Mouse (Mus musculus): ENCODE measurements around the gene Clic3. TPM values are rescaled to one million over a fixed set of nuclear protein-coding genes. Genes with fewer than 3 reads are reported as not detected.

Clic3 gene
- polyA plus RNA-seq, 1 experiment from 2014 or later: 0.57 TPM

- peaks cover 45% of the 10 kb centered on the region for H3K27me3 ChIP-seq (ENCODE audit: poor library complexity, severe bottlenecking)
- 79% methylated on average over 5 of the region's 5 CpGs for WGBS
- peaks cover under 1% of the 10 kb centered on the region; the same call in 1 of the 2 replicates for H3K36me3 ChIP-seq (replicated peaks)
- DNase-seq (ENCODE audit: extremely low spot score, low spot score): no peak
- peak overlapping the region; percentile 83 for H3K4me3 ChIP-seq
- peaks cover 47% of the 10 kb centered on the region for H3K4me1 ChIP-seq
- peak overlapping the region; percentile 92 for H3K27ac ChIP-seq
- H3K9me3 ChIP-seq: no peaks in the 10 kb centered on the region
Measured at GRCm38 (mm10) chr2:25429435-25430180, 27.0 kb upstream of the Clic3 start.

DNA sequence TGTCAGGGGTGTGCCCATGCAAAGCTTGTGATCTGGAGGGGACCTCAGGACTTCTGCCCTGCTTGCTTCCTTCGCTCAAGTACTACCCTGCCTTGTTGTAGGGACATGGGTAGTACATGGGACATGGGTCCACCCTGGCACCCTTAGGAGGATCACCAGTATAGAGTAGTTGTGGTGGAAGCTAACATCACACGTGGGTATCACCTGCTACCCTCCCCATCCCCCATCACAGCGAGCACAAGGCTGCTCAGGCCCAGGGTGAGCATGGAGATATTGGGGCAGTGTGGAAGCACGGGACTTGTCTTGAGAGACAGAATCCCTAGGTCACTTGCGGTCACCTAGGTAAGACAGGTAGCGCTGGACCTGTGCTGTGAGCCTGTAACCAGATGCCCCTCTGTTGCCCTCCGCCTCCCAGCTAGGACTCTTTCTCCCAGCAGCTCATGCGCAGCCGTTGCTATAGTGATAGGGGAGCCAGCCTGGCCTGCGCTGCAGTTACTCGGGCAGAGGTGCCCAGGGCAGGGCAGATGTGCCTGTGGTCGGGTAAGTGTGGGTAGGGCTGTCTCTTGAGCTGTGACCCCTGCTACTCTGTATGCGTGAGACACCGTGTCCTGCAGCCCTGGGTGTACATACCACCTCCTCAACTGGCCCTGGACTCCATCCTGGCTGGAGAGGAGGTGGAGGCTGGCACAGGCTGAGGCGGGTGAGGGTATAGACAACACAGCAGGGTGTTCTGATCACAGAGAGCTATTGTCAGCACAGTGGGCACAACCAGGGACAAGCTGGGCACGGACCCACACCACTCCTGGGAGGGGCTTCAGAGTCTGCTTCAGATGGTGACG is 26.0 kb upstream of the Clic3 start:
- Histone ChIP-seq H3K9me3 (no peaks in the 10 kb centered on the region), H3K4me1 (peaks cover 43% of the 10 kb centered on the region), H3K27me3 (ENCODE audit: poor library complexity, severe bottlenecking) (peaks cover 35% of the 10 kb centered on the region), H3K4me3 (no peak overlapping the region), H3K36me3 (replicated peaks) (peaks cover 10% of the 10 kb centered on the region; the same call in 1 of the 2 replicates), H3K27ac (no peak overlapping the region)
- no peak for DNase-seq (ENCODE audit: extremely low spot score, low spot score)
- WGBS: 69% methylated on average over 17 of the region's 17 CpGs

DNA sequence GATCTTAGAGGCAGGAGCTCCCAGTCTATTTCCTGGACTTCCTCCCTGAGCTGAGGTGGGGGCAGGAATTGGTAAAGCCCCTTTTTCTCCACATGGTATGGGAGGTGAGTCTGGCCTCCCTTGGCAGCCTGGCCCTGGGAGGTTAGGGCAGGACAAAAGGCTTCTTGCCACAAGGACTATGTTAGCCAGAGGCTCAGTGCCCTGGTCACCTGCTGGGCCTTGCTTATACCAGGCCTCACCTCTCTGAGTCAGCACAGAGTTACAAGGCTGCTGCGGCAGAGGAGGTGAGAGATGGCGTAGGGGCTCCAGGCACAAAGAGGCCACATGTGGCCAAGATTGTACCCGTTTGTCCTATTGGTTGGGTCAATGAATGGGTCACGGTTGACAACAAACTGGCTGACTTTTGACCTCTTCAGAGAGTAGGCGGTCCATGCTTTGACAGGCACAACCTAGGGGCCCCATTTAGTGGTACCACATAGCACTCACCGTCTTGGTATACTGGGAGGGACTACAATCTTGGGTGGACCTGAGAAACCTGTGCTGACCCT is 25.3 kb upstream of the Clic3 start:
- no peaks in the 10 kb centered on the region for H3K9me3 ChIP-seq
- WGBS: 60% methylated on average over 6 of the region's 6 CpGs
- peaks cover 27% of the 10 kb centered on the region for H3K27me3 ChIP-seq (ENCODE audit: poor library complexity, severe bottlenecking)
- H3K4me1 ChIP-seq: peaks cover 41% of the 10 kb centered on the region
- peaks cover 17% of the 10 kb centered on the region for H3K36me3 ChIP-seq (replicated peaks)
- DNase-seq (ENCODE audit: extremely low spot score, low spot score): no peak
- no peak overlapping the region for H3K27ac ChIP-seq
- no peak overlapping the region for H3K4me3 ChIP-seq

DNA sequence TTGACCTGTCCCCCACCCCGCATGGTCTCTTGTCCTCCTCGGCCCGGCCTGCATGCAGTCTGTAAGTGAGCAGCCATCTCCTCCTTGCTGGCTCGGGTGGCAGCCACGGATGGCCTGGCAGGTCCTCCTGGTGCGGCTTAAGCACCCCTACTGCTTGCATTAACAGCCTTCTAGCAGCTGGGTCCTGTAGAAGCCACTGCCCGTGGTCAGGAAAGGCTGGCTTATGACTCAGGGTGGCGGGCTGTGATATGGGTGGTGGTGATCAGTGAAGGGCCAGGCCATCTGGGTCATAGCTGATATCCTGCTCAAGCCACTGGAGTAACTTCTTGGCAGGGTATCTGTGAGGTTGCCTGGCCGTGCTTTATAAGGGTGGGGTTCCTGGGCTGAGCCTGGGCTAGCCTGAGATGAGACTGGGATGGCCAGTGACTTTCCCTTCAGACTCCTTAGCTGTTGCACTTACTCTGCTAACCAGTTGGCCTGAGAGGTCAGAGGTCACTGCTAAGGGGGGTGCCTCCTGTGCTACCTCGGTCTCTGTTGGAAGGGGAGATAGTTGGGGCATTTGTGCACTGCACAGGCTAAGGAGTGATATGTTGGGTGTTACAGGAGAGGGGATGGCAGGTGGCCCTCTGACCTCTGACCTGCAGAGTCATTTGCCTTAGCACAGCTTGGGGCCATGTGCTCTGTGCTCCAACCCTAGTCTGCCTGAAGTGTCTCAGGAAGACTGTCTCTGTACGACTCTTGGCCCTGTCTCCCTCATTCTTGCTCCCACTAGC is 24.1 kb upstream of the Clic3 start:
- no peak overlapping the region for H3K4me3 ChIP-seq
- 84% methylated on average over 11 of the region's 11 CpGs for WGBS
- no peak overlapping the region for H3K27ac ChIP-seq
- no peaks in the 10 kb centered on the region for H3K9me3 ChIP-seq
- H3K4me1 ChIP-seq: peaks cover 41% of the 10 kb centered on the region
- H3K36me3 ChIP-seq (replicated peaks): peaks cover 28% of the 10 kb centered on the region
- H3K27me3 ChIP-seq (ENCODE audit: poor library complexity, severe bottlenecking): peaks cover 24% of the 10 kb centered on the region
- no peak for DNase-seq (ENCODE audit: extremely low spot score, low spot score)

- no peak for DNase-seq (ENCODE audit: extremely low spot score, low spot score)
- no peak overlapping the region for H3K27ac ChIP-seq
- H3K4me1 ChIP-seq: peaks cover 38% of the 10 kb centered on the region
- H3K4me3 ChIP-seq: no peak overlapping the region
- no peaks in the 10 kb centered on the region for H3K9me3 ChIP-seq
- H3K36me3 ChIP-seq (replicated peaks): peaks cover 34% of the 10 kb centered on the region
- peaks cover 24% of the 10 kb centered on the region for H3K27me3 ChIP-seq (ENCODE audit: poor library complexity, severe bottlenecking)
- WGBS: 94% methylated on average over 17 of the region's 17 CpGs
Measured at GRCm38 (mm10) chr2:25433101-25433500, 23.5 kb upstream of the Clic3 start.

- WGBS: 90% methylated on average over 8 of the region's 8 CpGs
- H3K27ac ChIP-seq: no peak overlapping the region
Measured at GRCm38 (mm10) chr2:25434292-25434691, 22.3 kb upstream of the Clic3 start.

GRCm38 (mm10) chr2:25436286-25436820 is 20.3 kb upstream of the Clic3 start:
- Histone ChIP-seq H3K27ac (no peak overlapping the region), H3K36me3 (replicated peaks) (peaks cover 63% of the 10 kb centered on the region), H3K9me3 (no peaks in the 10 kb centered on the region), H3K4me1 (peaks cover 9% of the 10 kb centered on the region), H3K4me3 (no peak overlapping the region), H3K27me3 (ENCODE audit: poor library complexity, severe bottlenecking) (no peaks in the 10 kb centered on the region)
- no peak for DNase-seq (ENCODE audit: extremely low spot score, low spot score)
- 93% methylated on average over 10 of the region's 10 CpGs for WGBS

More at GRCm38 (mm10) chr2:25434292-25434691, 22.3 kb upstream of the Clic3 start:
- Histone ChIP-seq H3K27me3 (ENCODE audit: poor library complexity, severe bottlenecking) (peaks cover 19% of the 10 kb centered on the region), H3K36me3 (replicated peaks) (peaks cover 46% of the 10 kb centered on the region), H3K9me3 (no peaks in the 10 kb centered on the region), H3K4me3 (no peak overlapping the region), H3K4me1 (peaks cover 29% of the 10 kb centered on the region)
- DNase-seq (ENCODE audit: extremely low spot score, low spot score): no peak

DNA sequence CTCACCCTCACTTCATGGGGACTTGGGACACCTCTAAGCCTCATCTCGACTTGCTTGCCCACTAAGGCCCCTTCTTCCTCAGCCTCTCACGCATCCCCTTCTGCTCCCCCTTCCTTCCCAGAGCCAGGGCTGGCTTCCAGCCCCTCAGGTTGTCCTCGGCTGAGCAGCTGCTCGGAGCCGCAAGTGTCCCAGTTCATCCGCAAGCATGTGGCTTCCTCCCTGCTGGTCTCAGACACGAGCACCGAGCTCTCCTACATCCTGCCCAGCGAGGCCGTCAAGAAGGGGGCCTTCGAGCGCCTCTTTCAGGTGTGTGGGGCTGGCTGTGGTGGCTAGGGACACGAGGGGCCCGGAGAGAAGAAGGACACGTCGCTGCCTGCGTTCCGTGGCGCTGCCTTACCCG is 15.6 kb upstream of the Clic3 start:
- Histone ChIP-seq H3K9me3 (no peaks in the 10 kb centered on the region), H3K27ac (no peak overlapping the region), H3K27me3 (ENCODE audit: poor library complexity, severe bottlenecking) (no peaks in the 10 kb centered on the region), H3K4me1 (no peaks in the 10 kb centered on the region), H3K36me3 (replicated peaks) (peaks cover 95% of the 10 kb centered on the region), H3K4me3 (no peak overlapping the region)
- DNase-seq (ENCODE audit: extremely low spot score, low spot score): no peak
- WGBS: 87% methylated on average over 20 of the region's 20 CpGs

- DNase-seq (ENCODE audit: extremely low spot score, low spot score): no peak
- Histone ChIP-seq H3K27me3 (ENCODE audit: poor library complexity, severe bottlenecking) (no peaks in the 10 kb centered on the region), H3K36me3 (replicated peaks) (peaks cover 96% of the 10 kb centered on the region), H3K27ac (no peak overlapping the region), H3K4me1 (no peaks in the 10 kb centered on the region), H3K9me3 (no peaks in the 10 kb centered on the region), H3K4me3 (no peak overlapping the region)
- 91% methylated on average over 14 of the region's 14 CpGs for WGBS
Measured at GRCm38 (mm10) chr2:25442682-25443081, 14.0 kb upstream of the Clic3 start.

DNA sequence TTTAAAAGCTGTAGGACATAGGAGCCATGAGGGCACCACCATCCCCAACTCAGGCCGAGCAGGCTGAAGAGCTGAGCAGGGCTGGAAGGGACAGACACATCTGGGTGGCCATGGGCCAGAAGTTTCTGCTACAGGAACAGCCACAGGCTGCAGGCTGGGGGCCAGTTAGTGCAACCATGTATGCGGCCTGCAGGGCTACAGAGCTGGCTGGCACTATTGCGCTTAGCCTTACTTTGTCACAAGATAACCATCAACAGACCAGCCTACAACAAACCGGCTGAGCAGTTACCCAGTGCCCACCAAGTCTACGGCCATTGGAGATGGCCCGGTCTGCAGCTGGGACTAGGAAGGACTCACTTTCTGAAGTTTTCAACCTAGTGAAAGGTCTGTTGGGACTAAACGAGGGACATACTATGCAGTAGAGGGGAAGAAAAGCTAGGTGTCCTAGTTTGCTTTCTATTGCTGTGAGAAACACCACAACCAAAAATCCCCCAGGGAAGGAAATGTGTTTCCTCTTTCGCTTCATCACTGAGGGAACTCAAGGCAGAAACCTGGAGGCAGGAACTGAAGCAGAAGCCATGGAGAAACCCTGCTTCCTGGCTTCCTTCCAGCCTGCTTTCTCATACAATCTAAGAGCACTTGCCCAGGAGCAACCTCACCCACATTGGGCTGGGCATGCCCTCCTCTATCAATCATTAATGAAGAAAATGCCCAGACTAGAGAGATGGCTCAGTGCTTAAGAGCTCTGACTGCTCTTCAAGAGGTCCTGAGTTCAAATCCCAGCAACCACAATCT is 5.6 kb upstream of the Clic3 start:
- H3K36me3 ChIP-seq (replicated peaks): peaks cover 22% of the 10 kb centered on the region
- H3K27me3 ChIP-seq (ENCODE audit: poor library complexity, severe bottlenecking): no peaks in the 10 kb centered on the region
- no peak overlapping the region for H3K4me3 ChIP-seq
- H3K27ac ChIP-seq: no peak overlapping the region
- DNase-seq (ENCODE audit: extremely low spot score, low spot score): no peak
- WGBS: 84% methylated on average over 8 of the region's 8 CpGs
- H3K4me1 ChIP-seq: no peaks in the 10 kb centered on the region
- no peaks in the 10 kb centered on the region for H3K9me3 ChIP-seq

DNA sequence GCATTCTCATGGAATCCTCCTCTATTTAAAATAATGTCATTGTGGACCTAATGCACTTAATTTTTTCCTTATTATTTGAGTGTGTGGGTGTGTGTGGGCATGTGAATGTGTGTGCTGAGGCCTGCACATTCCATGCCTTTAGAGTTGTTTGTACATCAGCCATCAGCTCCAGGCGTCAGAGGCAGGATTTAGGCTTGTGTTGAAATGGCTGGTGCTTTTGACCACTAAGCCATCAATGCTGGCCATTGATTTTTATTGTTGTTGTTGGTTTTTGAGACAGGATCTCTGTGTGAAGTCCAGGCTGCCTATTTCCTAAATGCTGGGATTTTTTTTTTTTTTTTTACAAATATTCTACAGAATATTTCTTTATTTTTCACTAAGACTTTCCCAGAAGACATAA is 3.7 kb upstream of the Clic3 start:
- no peak overlapping the region for H3K4me3 ChIP-seq
- H3K27ac ChIP-seq: no peak overlapping the region
- H3K27me3 ChIP-seq (ENCODE audit: poor library complexity, severe bottlenecking): no peaks in the 10 kb centered on the region
- H3K36me3 ChIP-seq (replicated peaks): peaks cover 3% of the 10 kb centered on the region; the same call in 1 of the 2 replicates
- H3K9me3 ChIP-seq: no peaks in the 10 kb centered on the region
- no peak for DNase-seq (ENCODE audit: extremely low spot score, low spot score)
- 60% methylated on average over 1 of the region's 1 CpGs for WGBS
- H3K4me1 ChIP-seq: no peaks in the 10 kb centered on the region

All from forebrain, embryonic 10.5 days (tissue).